Mouse (Mus musculus): ENCODE results near the gene a. TPM values are rescaled to one million over a fixed set of nuclear protein-coding genes. Genes with fewer than 3 reads are reported as not detected.
A peak's percentile ranks its signal among the peaks of the same experiment; 100 is the strongest.

a gene
- total and polyA plus RNA-seq, 2 experiments from 2014 or later = 0.90 to 2.9 TPM

DNA sequence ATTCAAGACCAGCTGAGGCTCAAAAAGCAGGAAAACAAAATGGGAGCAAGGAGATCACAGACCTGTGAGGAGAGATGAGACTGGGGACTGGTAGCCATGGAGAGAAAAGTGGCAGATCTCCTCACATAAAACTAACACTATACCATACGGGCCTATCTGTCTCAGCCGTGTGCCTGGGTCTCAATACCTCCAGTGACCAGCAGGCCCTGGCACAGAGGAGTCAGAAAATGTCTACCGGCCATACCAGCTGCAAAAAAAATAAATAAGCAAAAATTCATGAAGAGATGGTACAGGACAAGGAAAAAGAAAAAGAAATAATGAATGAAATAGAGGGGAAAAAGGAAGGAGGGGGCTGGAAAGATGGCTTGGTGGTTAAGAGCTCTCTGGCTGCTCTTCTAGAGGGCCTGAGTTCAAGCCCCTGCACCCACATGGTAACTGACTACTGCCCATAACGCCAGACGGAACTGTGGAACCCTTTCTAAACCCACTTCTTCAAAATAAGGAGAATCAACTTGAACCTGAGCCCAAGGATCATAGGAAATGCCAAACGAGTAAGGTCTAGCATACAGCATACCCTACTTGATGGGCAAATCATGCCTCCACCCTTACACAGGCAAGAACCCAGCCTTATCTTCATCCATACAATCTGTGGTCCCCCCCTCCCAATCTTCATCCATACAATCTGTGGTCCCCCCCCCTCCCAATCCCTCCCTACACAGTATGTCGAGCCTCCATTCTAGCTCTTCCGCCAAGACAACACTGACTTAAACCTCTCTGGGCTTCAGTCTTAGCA lies 281.3 kb downstream of the a start:
- Histone ChIP-seq H3K4me1 (ENCODE audit: insufficient read depth) (peaks cover 19% of the 10 kb centered on the region), H3K36me3 (ENCODE audit: insufficient read depth) (peaks cover 6% of the 10 kb centered on the region), H3K4me3 (ENCODE audit: low read depth, low read length) (no peak overlapping the region), H3K27ac (ENCODE audit: low read depth, low read length) (no peak overlapping the region), H3K4me2 (ENCODE audit: low read depth) (no peak overlapping the region), H3K9me3 (ENCODE audit: low read length) (no peaks in the 10 kb centered on the region), H3K9ac (no peak overlapping the region), H3K27me3 (ENCODE audit: insufficient read depth, low read length) (no peaks in the 10 kb centered on the region)
- ATAC-seq (no peak), DNase-seq (no peak)
- WGBS = 75% methylated on average over 8 of the region's 8 CpGs
- no peak for TF ChIP-seq CTCF (IDR thresholded peaks at IDR 0.05; ENCODE audit: low read depth)

DNA sequence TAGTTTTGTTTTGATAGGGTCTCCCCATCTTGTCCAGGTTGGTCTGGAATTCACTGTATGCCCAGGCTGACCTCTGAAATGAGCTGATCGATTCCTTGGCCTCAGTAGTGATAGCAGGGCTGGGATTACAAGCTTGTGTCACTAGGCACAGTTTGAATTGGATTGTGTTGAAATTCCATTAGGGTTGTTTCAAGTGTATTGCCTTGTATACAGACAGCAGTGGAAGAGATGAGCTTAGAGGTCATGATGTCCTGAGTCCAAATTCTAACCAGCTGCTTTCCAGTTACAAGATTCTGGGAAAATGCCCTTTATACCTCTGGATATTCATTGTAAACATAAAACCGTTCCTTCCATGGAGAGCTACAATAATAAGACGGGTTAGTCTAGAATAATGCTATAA lies 282.1 kb downstream of the a start:
- no peaks in the 10 kb centered on the region for H3K9me3 ChIP-seq (ENCODE audit: low read length)
- H3K27me3 ChIP-seq (ENCODE audit: insufficient read depth, low read length) = no peaks in the 10 kb centered on the region
- peak overlapping the region; percentile 83 for H3K4me2 ChIP-seq (ENCODE audit: low read depth)
- peaks cover 19% of the 10 kb centered on the region for H3K4me1 ChIP-seq (ENCODE audit: insufficient read depth)
- ATAC-seq = no peak
- H3K36me3 ChIP-seq (ENCODE audit: insufficient read depth) = no peaks in the 10 kb centered on the region; the same call in 1 of the 2 replicates
- peak overlapping the region; percentile 70 for H3K4me3 ChIP-seq (ENCODE audit: low read depth, low read length)
- 18% methylated on average over 3 of the region's 3 CpGs for WGBS
- no peak for TF ChIP-seq CTCF (IDR thresholded peaks at IDR 0.05; ENCODE audit: low read depth)
- no peak for DNase-seq
- H3K27ac ChIP-seq (ENCODE audit: low read depth, low read length) = peak overlapping the region; percentile 88
- H3K9ac ChIP-seq = peak overlapping the region; percentile 80

DNA sequence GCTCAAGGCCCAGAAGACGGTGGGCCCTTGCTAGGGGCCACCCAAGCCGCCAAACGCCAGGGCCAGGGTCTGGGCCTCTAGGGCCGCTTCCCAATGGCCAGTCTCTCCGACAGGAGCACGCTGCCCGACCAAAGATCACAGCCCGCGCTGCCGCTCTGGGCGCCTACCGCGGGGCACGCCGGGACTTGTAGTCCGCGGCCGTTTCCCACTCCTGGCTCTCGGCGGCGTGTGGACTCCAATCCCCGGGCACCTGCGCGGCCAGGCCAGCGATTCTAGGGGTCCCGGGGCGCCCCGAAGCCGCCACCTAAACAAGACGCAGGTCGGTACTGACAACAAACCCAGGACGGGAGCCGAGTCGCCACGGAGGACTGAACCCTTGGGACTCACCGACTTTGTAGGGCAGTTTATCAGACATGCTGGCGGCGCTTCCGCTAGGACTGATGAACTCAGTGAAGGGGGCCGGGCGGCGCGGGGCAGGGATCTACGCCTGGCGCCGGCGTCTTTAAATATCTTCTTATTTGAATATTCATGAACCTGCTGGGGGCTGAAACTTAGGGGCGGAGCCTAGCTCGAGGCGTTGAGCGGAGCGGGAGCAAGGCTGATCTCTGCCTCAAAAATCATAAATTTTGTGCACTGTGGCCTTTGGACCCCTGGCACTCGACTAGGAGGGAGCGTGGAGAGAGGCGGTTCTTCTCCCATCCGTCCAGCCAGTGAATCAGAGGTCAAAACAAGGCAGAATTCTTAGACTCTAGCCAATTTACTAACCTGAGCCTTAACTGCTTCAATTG lies 283.0 kb downstream of the a start, which contains the start of gene Ahcy:
Gene Ahcy, minus strand, starts transcription at position 520 of the 788 bp plus-strand sequence.
- TF ChIP-seq CTCF (IDR thresholded peaks at IDR 0.05; ENCODE audit: low read depth) = no peak
- Histone ChIP-seq H3K9ac (peak within 1 kb of the TSS; percentile 80), H3K9me3 (ENCODE audit: low read length) (no peaks in the 10 kb centered on the region), H3K27ac (ENCODE audit: low read depth, low read length) (peak within 1 kb of the TSS; percentile 88), H3K4me3 (ENCODE audit: low read depth, low read length) (peak within 1 kb of the TSS; percentile 70), H3K4me1 (ENCODE audit: insufficient read depth) (peaks cover 19% of the 10 kb centered on the region), H3K36me3 (ENCODE audit: insufficient read depth) (no peaks in the 10 kb centered on the region), H3K4me2 (ENCODE audit: low read depth) (peak within 1 kb of the TSS; percentile 83), H3K27me3 (ENCODE audit: insufficient read depth, low read length) (no peaks in the 10 kb centered on the region)
- WGBS = 2% methylated on average over 56 of the region's 56 CpGs
- DNase-seq = peak; percentile 91
- ATAC-seq = peak; percentile 95

DNA sequence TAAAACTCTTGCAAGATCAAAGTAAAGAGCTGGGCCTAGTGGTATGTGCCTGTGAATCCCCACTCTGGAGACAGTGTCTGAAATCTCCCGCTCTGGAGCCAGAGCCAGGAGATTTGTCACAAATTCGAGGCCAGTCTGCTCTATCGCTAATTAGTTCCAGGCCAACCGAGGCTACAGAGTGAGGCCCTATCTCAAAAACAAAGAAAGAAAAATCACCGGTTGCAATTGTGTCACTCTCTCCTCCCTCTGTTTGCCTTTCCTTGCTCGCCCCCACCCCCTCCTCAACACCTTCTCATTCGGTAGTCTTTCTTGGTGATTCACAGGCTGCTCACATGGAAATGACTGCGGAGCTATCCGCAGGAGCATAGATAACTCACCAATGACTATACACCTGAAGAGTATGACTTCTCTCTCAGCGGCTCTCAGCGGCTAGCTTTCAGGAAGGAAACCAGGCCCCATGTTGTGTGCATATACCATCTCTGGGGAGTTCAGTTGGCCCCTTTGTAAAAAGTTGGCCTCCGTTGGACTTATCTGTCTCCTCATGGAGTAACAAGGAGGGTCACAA lies 283.6 kb downstream of the a start:
- no peak for DNase-seq
- no peak for TF ChIP-seq CTCF (IDR thresholded peaks at IDR 0.05; ENCODE audit: low read depth)
- 23% methylated on average over 12 of the region's 12 CpGs for WGBS
- peak overlapping the region; percentile 80 for H3K9ac ChIP-seq
- H3K4me3 ChIP-seq (ENCODE audit: low read depth, low read length) = peak overlapping the region; percentile 70
- peak; percentile 19 for ATAC-seq
- peaks cover 19% of the 10 kb centered on the region for H3K4me1 ChIP-seq (ENCODE audit: insufficient read depth)
- peak overlapping the region; percentile 83 for H3K4me2 ChIP-seq (ENCODE audit: low read depth)
- H3K27ac ChIP-seq (ENCODE audit: low read depth, low read length) = peak overlapping the region; percentile 88
- H3K36me3 ChIP-seq (ENCODE audit: insufficient read depth) = no peaks in the 10 kb centered on the region
- H3K27me3 ChIP-seq (ENCODE audit: insufficient read depth, low read length) = no peaks in the 10 kb centered on the region
- H3K9me3 ChIP-seq (ENCODE audit: low read length) = no peaks in the 10 kb centered on the region

DNA sequence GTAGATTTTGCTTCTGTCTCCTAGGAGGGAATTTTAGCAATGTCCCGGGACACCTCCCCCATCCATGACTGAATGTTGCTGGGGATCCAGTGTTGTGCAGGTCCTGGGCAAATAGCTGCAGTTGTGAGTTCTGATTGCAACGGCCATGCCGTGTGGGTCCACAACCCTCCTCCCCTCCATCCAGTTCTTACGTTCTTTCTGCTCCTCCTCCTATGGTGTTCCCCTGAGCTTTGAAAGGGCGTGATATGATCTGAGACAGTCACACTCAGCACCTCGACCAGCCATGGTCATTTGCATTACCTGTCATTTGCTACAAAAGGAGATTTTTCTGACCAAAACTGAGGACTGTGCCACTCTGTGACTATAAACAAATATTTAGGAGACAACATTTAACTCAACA lies 284.4 kb downstream of the a start:
- Histone ChIP-seq H3K4me3 (ENCODE audit: low read depth, low read length) (no peak overlapping the region), H3K27me3 (ENCODE audit: insufficient read depth, low read length) (no peaks in the 10 kb centered on the region), H3K9me3 (ENCODE audit: low read length) (no peaks in the 10 kb centered on the region), H3K27ac (ENCODE audit: low read depth, low read length) (peak overlapping the region; percentile 88; the same call in 1 of the 2 replicates), H3K36me3 (ENCODE audit: insufficient read depth) (no peaks in the 10 kb centered on the region), H3K9ac (no peak overlapping the region), H3K4me1 (ENCODE audit: insufficient read depth) (peaks cover 19% of the 10 kb centered on the region), H3K4me2 (ENCODE audit: low read depth) (peak overlapping the region; percentile 83; the same call in 1 of the 2 replicates)
- ATAC-seq (no peak), DNase-seq (no peak)
- TF ChIP-seq CTCF (IDR thresholded peaks at IDR 0.05; ENCODE audit: low read depth) = no peak
- 87% methylated on average over 6 of the region's 6 CpGs for WGBS

DNA sequence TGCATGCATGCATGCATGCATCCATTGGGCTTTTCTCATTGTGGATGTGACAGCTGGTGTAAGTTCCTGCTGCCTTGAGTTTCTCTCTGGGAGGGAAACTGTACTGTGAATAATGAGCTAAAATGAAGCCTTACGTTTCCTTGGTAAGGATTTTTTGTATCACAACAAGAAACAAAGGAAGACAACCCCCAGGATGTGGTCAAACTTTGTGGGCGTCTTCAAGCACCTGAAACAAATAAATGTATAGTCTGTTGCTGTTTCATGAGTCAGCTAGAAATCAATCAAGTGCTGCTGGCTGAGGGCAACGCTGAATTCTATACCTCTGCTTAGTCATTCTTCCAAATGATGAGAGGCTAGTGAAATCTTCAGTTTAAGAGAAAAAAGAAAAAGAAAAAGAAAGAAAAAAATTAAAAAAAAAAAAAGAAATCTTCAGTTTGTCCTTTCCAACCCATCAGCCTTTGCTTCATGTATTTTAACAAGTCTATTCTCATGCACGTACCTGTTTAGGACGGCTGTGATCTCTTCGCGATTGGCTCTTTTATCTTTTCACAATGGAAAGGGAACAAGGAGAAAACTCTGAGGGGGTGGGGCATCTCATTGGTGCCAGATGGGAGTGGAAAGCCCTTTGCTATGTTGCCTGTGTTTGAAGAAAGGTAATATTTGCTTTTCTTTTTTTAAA lies 288.4 kb downstream of the a start:
- H3K27ac ChIP-seq (ENCODE audit: low read depth, low read length) = no peak overlapping the region
- no peak for DNase-seq
- 27% methylated on average over 7 of the region's 7 CpGs for WGBS
- no peaks in the 10 kb centered on the region for H3K9me3 ChIP-seq (ENCODE audit: low read length)
- no peak for ATAC-seq
- no peak overlapping the region for H3K4me2 ChIP-seq (ENCODE audit: low read depth)
- H3K4me3 ChIP-seq (ENCODE audit: low read depth, low read length) = no peak overlapping the region
- H3K4me1 ChIP-seq (ENCODE audit: insufficient read depth) = peaks cover 11% of the 10 kb centered on the region
- no peak for TF ChIP-seq CTCF (IDR thresholded peaks at IDR 0.05; ENCODE audit: low read depth)
- no peaks in the 10 kb centered on the region for H3K36me3 ChIP-seq (ENCODE audit: insufficient read depth)
- no peaks in the 10 kb centered on the region for H3K27me3 ChIP-seq (ENCODE audit: insufficient read depth, low read length)
- no peak overlapping the region for H3K9ac ChIP-seq

All from forebrain, postnatal 0 days (tissue).